ENCODE assay signal across 19 mouse cellular contexts in genomic region chr9:31988826-31989225, GRCm38 (mm10).
DNase-seq lines count a peak whose midpoint lies in the region; ATAC-seq and TF ChIP-seq lines count a peak whose summit lies in the region.
"Had no signal": no experiment of that assay in that cellular context is flagged by ENCODE, and none has a peak within 500 bp of the region (broad histone marks: within the 10 kb centered on the region; RNA-seq: fewer than 3 reads in every experiment).

No protein-coding gene starts in this region.

- H3K27me3 ChIP-seq in heart, embryonic 12.5 days (replicated peaks): no peaks in the 10 kb centered on the region
- H3K27me3 ChIP-seq in myocyte (ENCODE audit: control insufficient read depth, insufficient read depth, insufficient read length): no peaks in the 10 kb centered on the region
- H3K27me3 ChIP-seq: embryonic facial prominence, embryonic 13.5 days; forebrain, embryonic 12.5 days; hindbrain, embryonic 12.5 days had no signal

- H3K79me2 ChIP-seq in myocyte (ENCODE audit: control insufficient read depth, insufficient read depth): no peaks in the 10 kb centered on the region

- no peaks in the 10 kb centered on the region for H3K9me3 ChIP-seq in heart, embryonic 12.5 days (replicated peaks)
- H3K9me3 ChIP-seq: embryonic facial prominence, embryonic 13.5 days; forebrain, embryonic 12.5 days; hindbrain, embryonic 12.5 days had no signal

- H3K4me1 ChIP-seq in heart, embryonic 12.5 days (replicated peaks): peaks cover 17% of the 10 kb centered on the region

- H3K4me3 ChIP-seq in heart, embryonic 12.5 days: no peak overlapping the region
- H3K4me3 ChIP-seq in myocyte: no peak overlapping the region
- H3K4me3 ChIP-seq: embryonic facial prominence, embryonic 13.5 days; forebrain, embryonic 12.5 days; hindbrain, embryonic 12.5 days had no signal

- peak; percentile 90 for DNase-seq in heart, adult 11 months
- DNase-seq in ovary, postnatal 36 days (ENCODE audit: low spot score): peak; percentile 39
- no peak for DNase-seq in ovary, postnatal 10 days (ENCODE audit: low spot score)
- DNase-seq in testis, postnatal 14 days (ENCODE audit: low spot score): peak; percentile 74
- no peak for DNase-seq in B cell, adult 2 months
- DNase-seq in embryo, embryonic 9.5 days (ENCODE audit: extremely low spot score): no peak
- DNase-seq: adrenal gland, adult 8-10 months; cerebellum, adult 11 months; cerebellum, adult 8-10 months; cerebellum, postnatal 14 days; gastrocnemius, postnatal 25 days; kidney, adult 18-20 months had no signal

- no peak overlapping the region for H3ac ChIP-seq in myocyte (ENCODE audit: control insufficient read depth, insufficient read length)

- WGBS in heart, embryonic 12.5 days: 60% methylated on average over 7 of the region's 7 CpGs

- H3K9ac ChIP-seq in heart, embryonic 12.5 days: no peak overlapping the region
- H3K9ac ChIP-seq: embryonic facial prominence, embryonic 13.5 days; forebrain, embryonic 12.5 days; hindbrain, embryonic 12.5 days had no signal

- H3K27ac ChIP-seq in heart, embryonic 12.5 days (ENCODE audit: poor library complexity, severe bottlenecking): no peak overlapping the region
- H3K27ac ChIP-seq: embryonic facial prominence, embryonic 13.5 days; hindbrain, postnatal 0 days had no signal

- ATAC-seq in heart, embryonic 12.5 days (ENCODE audit: insufficient number of reproducible peaks, low FRiP score): no peak
- ATAC-seq: hindbrain, postnatal 0 days had no signal

- H3K4me2 ChIP-seq in heart, embryonic 12.5 days: no peak overlapping the region
- peak overlapping the region; percentile 21 for H3K4me2 ChIP-seq in myocyte (ENCODE audit: low read depth)
- H3K4me2 ChIP-seq: embryonic facial prominence, embryonic 13.5 days; heart, embryonic 11.5 days had no signal

- H3K36me3 ChIP-seq in heart, embryonic 12.5 days: no peaks in the 10 kb centered on the region
- H3K36me3 ChIP-seq in myocyte (ENCODE audit: control insufficient read depth, insufficient read depth): no peaks in the 10 kb centered on the region
- H3K36me3 ChIP-seq: embryonic facial prominence, embryonic 13.5 days; forebrain, embryonic 12.5 days; hindbrain, embryonic 12.5 days had no signal

- no peak for TF ChIP-seq POLR2A in myocyte (IDR thresholded peaks at IDR 0.05; ENCODE audit: insufficient read length, low read depth)

TF ChIP-seq in myocyte, 11 proteins besides CTCF, POLR2A, EP300 and RAD21:
- TF ChIP-seq REST (IDR thresholded peaks at IDR 0.05; ENCODE audit: insufficient read depth, insufficient read length): no peak
- TF ChIP-seq MAX (IDR thresholded peaks at IDR 0.05; ENCODE audit: low read depth): no peak
- TF ChIP-seq CEBPB (IDR thresholded peaks at IDR 0.05; ENCODE audit: insufficient read depth, poor library complexity, severe bottlenecking): no peak
- no peak for TF ChIP-seq POLR2AphosphoS2 (IDR thresholded peaks at IDR 0.05; ENCODE audit: insufficient read length, low read depth)
- TF ChIP-seq MYOD1 (IDR thresholded peaks at IDR 0.05; ENCODE audit: control insufficient read depth in 1 of 3, insufficient read length in 2 of 3, low read depth in 2 of 3): no peak
- TF ChIP-seq SRF (IDR thresholded peaks at IDR 0.05; ENCODE audit: control insufficient read depth, insufficient read length, low read depth): no peak
- TF ChIP-seq E2F4 (IDR thresholded peaks at IDR 0.05; ENCODE audit: insufficient read depth): no peak
- no peak for TF ChIP-seq TCF3 (IDR thresholded peaks at IDR 0.05; ENCODE audit: insufficient read length, low read depth)
- TF ChIP-seq MYOG (IDR thresholded peaks at IDR 0.05; ENCODE audit: control insufficient read depth in 1 of 3, insufficient read depth in 1 of 3, insufficient read length in 2 of 3, low read depth in 2 of 3): no peak
- no peak for TF ChIP-seq USF1 (IDR thresholded peaks at IDR 0.05; ENCODE audit: low read depth)

Comparison
In these comparisons a context has a peak if more than half of its experiments do, and no peak if none do; other contexts are left out.
1. DNase-seq: peak in heart, adult 11 months (single experiment), ovary, postnatal 36 days (single experiment) and testis, postnatal 14 days (single experiment); none in ovary, postnatal 10 days (single experiment), B cell, adult 2 months (0 of 2) and embryo, embryonic 9.5 days (single experiment).